Mouse (Mus musculus) forebrain, embryonic 15.5 days (tissue): Measurements from ENCODE around the gene Prom1. TPM values are rescaled to one million over a fixed set of nuclear protein-coding genes. Genes with fewer than 3 reads are reported as not detected.

Experiments
- ATAC-seq: fragments of 200-750 bp; cut with Nextera tagmentation; replicated peaks from 2 replicates; pipeline ENCODE4 v1.8.0; 2017; ENCODE audit warnings: mild to moderate bottlenecking, moderate TSS enrichment, moderate library complexity
- H3K27ac ChIP-seq: fragments of 300-500 bp; sonication (generic); replicated peaks from 2 replicates; pipeline ENCODE4 v1.5.1; 2015; ENCODE audit warnings: mild to moderate bottlenecking, inconsistent platforms
- H3K27me3 ChIP-seq: fragments of 300-500 bp; sonication (generic); 2 replicates; pipeline ENCODE4 v1.6.1; 2015; ENCODE audit warnings: inconsistent platforms
- H3K36me3 ChIP-seq: fragments of 300-500 bp; sonication (generic); 2 replicates; pipeline ENCODE4 v1.6.1; 2015; ENCODE audit warnings: mild to moderate bottlenecking, inconsistent platforms
- H3K4me1 ChIP-seq: fragments of 300-500 bp; sonication (generic); 2 replicates; pipeline ENCODE4 v1.6.1; 2015; ENCODE audit warnings: inconsistent platforms
- H3K4me2 ChIP-seq: fragments of 300-500 bp; sonication (generic); replicated peaks from 2 replicates; pipeline ENCODE4 v1.6.1; 2015; ENCODE audit warnings: mild to moderate bottlenecking, inconsistent platforms
- H3K4me3 ChIP-seq: fragments of 300-500 bp; sonication (generic); 2 replicates; pipeline ENCODE4 v1.5.1; 2015; ENCODE audit warnings: mild to moderate bottlenecking, inconsistent platforms
- H3K9ac ChIP-seq: fragments of 300-500 bp; sonication (generic); replicated peaks from 2 replicates; pipeline ENCODE4 v1.6.1; 2015; ENCODE audit warnings: mild to moderate bottlenecking, inconsistent platforms
- H3K9me3 ChIP-seq: fragments of 300-500 bp; sonication (generic); 2 replicates; pipeline ENCODE4 v1.6.1; 2016; ENCODE audit warnings: inconsistent platforms
- WGBS: fragments of 180-500 bp; shearing (Covaris S2); methylation state at CpG from one replicate; pipeline ENCODE4 v1.1.7; 2015; ENCODE audit warnings: mixed read lengths; 5-methylcytosine and 5-hydroxymethylcytosine counted together
- polyA plus RNA-seq: library from polyadenylated mRNA; unstranded; fragments of >200 nt; fragmentation: Nextera tagmentation; extraction: Ambion mirVana; gene quantifications from 2 replicates; pipeline ENCODE4 v1.2.1, GENCODE M21; 2015

Prom1 gene
- polyA plus RNA-seq, 1 experiment from 2014 or later, result 37.0 TPM

DNA sequence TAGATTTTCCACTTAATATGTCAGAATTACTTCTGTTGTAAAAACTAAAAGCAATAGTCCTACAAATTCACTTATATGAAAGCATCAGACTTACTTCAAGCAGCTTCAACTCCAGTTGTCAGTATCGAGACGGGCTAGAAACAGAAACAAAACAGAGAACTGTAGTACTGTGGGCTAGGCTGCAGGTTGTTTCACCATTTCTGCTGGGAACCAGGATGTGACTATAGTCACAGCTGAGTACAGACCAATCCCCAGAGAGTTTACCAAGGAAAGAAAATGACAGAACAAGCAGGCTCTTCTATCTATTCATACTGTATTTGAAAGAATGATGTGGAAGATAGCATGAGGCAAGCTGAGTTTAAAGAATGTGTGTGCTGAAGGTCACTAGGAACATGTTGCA is 106.9 kb downstream of the Prom1 start:
- Histone ChIP-seq H3K27ac (no peak overlapping the region), H3K4me3 (no peak overlapping the region), H3K9me3 (no peaks in the 10 kb centered on the region), H3K36me3 (no peaks in the 10 kb centered on the region), H3K27me3 (no peaks in the 10 kb centered on the region), H3K4me2 (no peak overlapping the region), H3K9ac (no peak overlapping the region), H3K4me1 (no peaks in the 10 kb centered on the region)
- 89% methylated on average over 2 of the region's 2 CpGs for WGBS
- no peak for ATAC-seq

DNA sequence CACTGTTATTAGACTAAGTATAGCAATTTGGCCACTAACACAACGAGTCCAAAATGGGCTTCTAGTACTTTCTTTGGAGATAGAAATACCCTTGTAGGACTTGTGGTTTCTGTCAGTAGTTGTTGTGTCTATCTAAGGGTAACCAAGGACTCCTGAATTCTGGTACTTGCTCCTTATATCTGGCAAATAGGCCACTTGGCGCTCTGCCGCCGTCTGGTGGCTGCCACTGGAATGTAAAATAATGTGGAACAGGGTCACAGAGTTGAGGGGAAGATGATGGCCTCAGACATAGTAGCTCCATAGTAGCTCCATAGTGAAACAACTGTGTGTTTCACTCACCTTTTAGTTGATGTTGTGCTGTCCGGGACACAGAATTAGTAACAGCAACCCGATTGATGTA is 111.5 kb downstream of the Prom1 start:
- Histone ChIP-seq H3K27ac (no peak overlapping the region), H3K36me3 (no peaks in the 10 kb centered on the region), H3K4me3 (no peak overlapping the region), H3K4me1 (no peaks in the 10 kb centered on the region), H3K4me2 (no peak overlapping the region), H3K9ac (no peak overlapping the region), H3K9me3 (no peaks in the 10 kb centered on the region), H3K27me3 (no peaks in the 10 kb centered on the region)
- WGBS, result 52% methylated on average over 6 of the region's 6 CpGs
- no peak for ATAC-seq

DNA sequence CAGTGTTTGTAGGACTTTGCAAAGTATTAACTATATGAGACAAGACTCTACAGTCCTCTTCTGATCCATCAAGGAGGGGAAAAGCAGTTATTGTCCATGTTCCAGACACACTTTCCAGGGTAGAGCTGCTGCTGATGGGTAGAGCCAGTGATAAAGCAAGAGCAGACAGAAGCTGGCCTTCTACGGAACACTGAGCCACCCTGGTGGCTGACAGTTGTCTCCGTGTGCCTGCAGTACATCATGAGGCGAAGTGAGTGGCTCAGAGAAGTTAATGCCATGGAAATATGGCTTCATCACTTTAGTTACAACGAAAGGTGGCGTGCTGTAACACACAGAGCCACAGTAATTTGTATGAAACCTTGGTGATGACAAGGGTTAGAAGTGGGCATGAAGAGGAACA is 112.8 kb downstream of the Prom1 start:
- no peak for ATAC-seq

DNA sequence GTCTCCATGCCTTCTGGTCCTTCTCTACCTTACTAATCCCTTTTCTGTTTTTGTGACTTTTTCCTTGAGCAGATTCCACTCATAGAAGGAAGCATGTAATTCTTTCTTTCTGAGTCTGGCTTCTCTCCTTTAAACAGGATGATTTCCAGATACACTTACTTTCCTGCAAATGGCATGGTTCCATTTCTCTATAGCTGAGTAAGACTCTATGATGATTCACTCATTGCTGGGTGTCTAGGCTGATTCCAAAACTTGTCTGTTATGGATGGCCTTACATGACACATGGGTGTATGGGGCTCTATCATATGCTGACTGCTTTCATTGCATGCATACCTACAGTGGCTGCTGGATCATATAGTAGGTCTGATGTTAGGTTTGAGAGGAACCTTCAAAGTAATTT is 115.6 kb downstream of the Prom1 start:
- Histone ChIP-seq H3K27me3 (no peaks in the 10 kb centered on the region), H3K9me3 (no peaks in the 10 kb centered on the region), H3K4me1 (no peaks in the 10 kb centered on the region), H3K36me3 (no peaks in the 10 kb centered on the region), H3K9ac (no peak overlapping the region), H3K27ac (no peak overlapping the region), H3K4me3 (no peak overlapping the region), H3K4me2 (no peak overlapping the region)
- no peak for ATAC-seq

More for the DNA sequence above, 112.8 kb downstream of the Prom1 start:
- Histone ChIP-seq H3K27ac (no peak overlapping the region), H3K27me3 (no peaks in the 10 kb centered on the region), H3K36me3 (no peaks in the 10 kb centered on the region), H3K9me3 (no peaks in the 10 kb centered on the region), H3K4me2 (no peak overlapping the region), H3K4me3 (no peak overlapping the region), H3K9ac (no peak overlapping the region), H3K4me1 (no peaks in the 10 kb centered on the region)
- WGBS, result 84% methylated on average over 5 of the region's 5 CpGs

DNA sequence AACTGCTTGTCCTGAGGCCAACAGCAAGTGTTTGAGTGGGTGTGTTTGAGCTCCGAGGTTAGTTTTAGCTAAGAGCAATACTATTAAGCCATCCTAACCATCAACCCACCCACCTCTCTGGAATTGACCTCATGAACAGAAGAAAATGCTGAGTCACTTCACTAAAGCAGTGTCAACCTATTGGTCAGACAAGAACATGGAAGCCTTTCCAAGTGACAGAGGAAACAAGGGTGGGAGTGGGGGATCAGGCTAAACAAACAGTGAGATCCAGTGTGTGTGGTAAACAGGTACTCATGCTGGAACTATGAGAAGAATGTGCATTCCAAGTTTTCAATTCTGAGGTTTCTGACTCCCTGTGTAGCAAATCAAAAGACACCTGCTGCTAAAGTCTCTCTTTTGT is 118.9 kb downstream of the Prom1 start:
- Histone ChIP-seq H3K27me3 (no peaks in the 10 kb centered on the region), H3K9ac (no peak overlapping the region), H3K4me3 (no peak overlapping the region), H3K36me3 (no peaks in the 10 kb centered on the region), H3K27ac (no peak overlapping the region), H3K9me3 (no peaks in the 10 kb centered on the region), H3K4me1 (no peaks in the 10 kb centered on the region), H3K4me2 (no peak overlapping the region)
- WGBS, result 18% methylated on average over 1 of the region's 1 CpGs
- no peak for ATAC-seq

- WGBS, result 48% methylated on average over 4 of the region's 4 CpGs
- H3K9ac ChIP-seq, result no peak within 1 kb of the TSS
- no peak within 1 kb of the TSS for H3K27ac ChIP-seq
- no peaks in the 10 kb centered on the region for H3K9me3 ChIP-seq
- no peak within 1 kb of the TSS for H3K4me3 ChIP-seq
- ATAC-seq, result no peak
- no peak within 1 kb of the TSS for H3K4me2 ChIP-seq
- no peaks in the 10 kb centered on the region for H3K4me1 ChIP-seq
- no peaks in the 10 kb centered on the region for H3K27me3 ChIP-seq
- H3K36me3 ChIP-seq, result no peaks in the 10 kb centered on the region
Measured at GRCm38 (mm10) chr5:43981620-43982019, 120.2 kb downstream of the Prom1 start, which contains the start of gene Fgfbp1. TSS of gene Fgfbp1 (minus strand) at chr5:43981779.

DNA sequence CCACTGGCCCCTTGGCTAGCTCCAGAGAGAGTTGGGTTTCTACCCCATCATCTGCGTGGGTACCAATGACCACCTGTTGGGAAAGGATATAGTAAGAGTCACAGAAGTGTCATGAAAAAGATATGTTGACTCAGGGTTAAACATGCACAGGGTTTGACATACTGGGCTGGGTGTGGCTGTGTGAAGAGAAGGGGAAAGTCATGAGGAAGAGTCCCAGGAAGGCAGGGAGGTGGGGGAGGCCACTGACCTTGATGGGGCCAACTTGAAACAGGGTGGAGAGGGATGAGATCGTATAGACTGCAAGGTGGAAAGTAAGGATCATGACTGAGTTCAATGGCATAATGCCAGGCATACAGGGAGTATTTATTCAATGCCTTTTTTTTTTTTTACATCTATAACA is 121.4 kb downstream of the Prom1 start:
- H3K4me1 ChIP-seq, result no peaks in the 10 kb centered on the region
- no peak overlapping the region for H3K4me2 ChIP-seq
- no peaks in the 10 kb centered on the region for H3K9me3 ChIP-seq
- 87% methylated on average over 2 of the region's 2 CpGs for WGBS
- H3K4me3 ChIP-seq, result no peak overlapping the region
- H3K36me3 ChIP-seq, result no peaks in the 10 kb centered on the region
- no peak overlapping the region for H3K27ac ChIP-seq
- H3K27me3 ChIP-seq, result no peaks in the 10 kb centered on the region
- H3K9ac ChIP-seq, result no peak overlapping the region
- ATAC-seq, result no peak

DNA sequence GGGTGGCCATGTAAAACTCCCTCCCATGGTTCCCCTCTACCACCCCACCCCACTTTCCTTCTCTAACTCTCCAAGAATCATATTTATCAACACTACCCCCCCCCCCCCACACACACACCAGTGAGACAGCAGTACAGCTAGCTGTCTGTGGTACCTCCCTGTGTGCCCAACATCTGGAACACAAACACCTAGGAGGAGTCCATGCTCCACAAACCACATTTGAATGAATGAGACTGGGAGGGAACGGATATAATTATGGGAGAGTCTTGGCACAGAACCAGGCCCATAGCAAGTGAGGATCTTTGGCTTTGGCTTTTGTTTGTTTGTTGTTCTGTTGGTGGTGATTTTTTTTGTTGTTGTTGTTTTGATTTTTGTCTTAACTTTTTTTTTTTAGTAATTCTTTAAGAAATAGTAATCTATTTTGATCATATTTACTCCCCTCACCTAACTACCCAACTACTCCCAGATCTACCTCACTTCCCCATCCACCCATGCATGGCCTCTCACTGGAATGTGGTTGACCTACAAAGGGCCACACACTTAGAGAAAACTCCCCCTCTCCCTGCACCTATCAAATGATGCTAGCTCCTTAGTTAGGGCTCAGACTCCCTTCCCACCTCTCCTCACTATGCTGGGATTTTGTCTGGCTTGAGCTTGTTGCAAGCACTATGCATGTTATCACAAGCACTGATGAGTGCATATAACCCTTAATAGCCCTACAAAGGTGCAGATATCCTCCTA is 124.8 kb downstream of the Prom1 start:
- H3K36me3 ChIP-seq, result no peaks in the 10 kb centered on the region
- no peak overlapping the region for H3K9ac ChIP-seq
- no peaks in the 10 kb centered on the region for H3K27me3 ChIP-seq
- 64% methylated on average over 1 of the region's 1 CpGs for WGBS
- H3K9me3 ChIP-seq, result no peaks in the 10 kb centered on the region
- H3K27ac ChIP-seq, result no peak overlapping the region
- no peak overlapping the region for H3K4me3 ChIP-seq
- H3K4me2 ChIP-seq, result no peak overlapping the region
- no peak for ATAC-seq
- no peaks in the 10 kb centered on the region for H3K4me1 ChIP-seq

DNA sequence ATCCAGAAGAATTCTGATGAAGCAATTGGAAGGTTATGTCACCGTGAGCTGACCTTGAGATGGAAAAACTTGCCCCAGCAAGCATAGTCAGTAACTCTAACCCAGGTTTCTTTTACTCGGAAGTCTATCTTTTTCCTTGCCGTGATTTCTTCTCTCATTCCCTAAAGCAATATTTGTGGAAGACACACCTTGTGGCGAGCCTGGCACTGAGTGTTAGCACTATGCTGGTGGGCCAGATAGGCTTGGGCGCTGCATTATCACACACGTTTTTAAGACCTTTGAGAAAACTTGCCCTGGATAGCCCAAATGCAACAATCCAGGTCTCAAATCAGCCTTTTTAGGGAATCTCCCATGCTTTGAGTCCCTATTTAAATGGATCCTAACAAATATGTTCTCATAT is 127.7 kb downstream of the Prom1 start:
- Histone ChIP-seq H3K4me1 (no peaks in the 10 kb centered on the region), H3K27ac (no peak overlapping the region), H3K9me3 (no peaks in the 10 kb centered on the region), H3K36me3 (no peaks in the 10 kb centered on the region), H3K9ac (no peak overlapping the region), H3K27me3 (no peaks in the 10 kb centered on the region), H3K4me3 (no peak overlapping the region), H3K4me2 (no peak overlapping the region)
- WGBS, result 89% methylated on average over 6 of the region's 6 CpGs
- no peak for ATAC-seq

- Histone ChIP-seq H3K4me1 (no peaks in the 10 kb centered on the region), H3K9ac (no peak overlapping the region), H3K27ac (no peak overlapping the region), H3K9me3 (no peaks in the 10 kb centered on the region), H3K4me3 (no peak overlapping the region), H3K4me2 (no peak overlapping the region), H3K36me3 (no peaks in the 10 kb centered on the region), H3K27me3 (no peaks in the 10 kb centered on the region)
- ATAC-seq, result no peak
- WGBS, result 81% methylated on average over 2 of the region's 2 CpGs
Measured at GRCm38 (mm10) chr5:43971156-43971555, 130.7 kb downstream of the Prom1 start.

DNA sequence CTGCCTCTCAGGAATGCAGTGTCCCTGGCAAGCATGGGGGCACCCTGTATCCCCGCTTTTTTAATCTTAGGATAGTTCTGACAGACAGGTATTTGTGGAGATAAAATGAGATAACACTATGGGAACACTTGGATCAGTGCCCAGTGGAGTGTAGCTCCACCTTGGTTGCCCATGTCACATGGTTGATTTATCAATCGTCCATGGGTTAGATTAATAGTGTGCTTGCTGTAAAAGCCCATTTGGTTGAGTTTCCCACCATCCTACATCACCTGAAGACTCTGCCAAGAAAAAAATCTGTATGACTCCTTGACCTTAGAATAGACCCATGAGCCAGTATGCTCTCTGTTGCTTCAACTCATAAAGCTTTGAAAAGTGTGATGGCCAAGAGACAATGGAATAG is 131.3 kb downstream of the Prom1 start:
- Histone ChIP-seq H3K27ac (no peak overlapping the region), H3K36me3 (no peaks in the 10 kb centered on the region), H3K9me3 (no peaks in the 10 kb centered on the region), H3K9ac (no peak overlapping the region), H3K4me2 (no peak overlapping the region), H3K4me3 (no peak overlapping the region), H3K4me1 (no peaks in the 10 kb centered on the region), H3K27me3 (no peaks in the 10 kb centered on the region)
- no peak for ATAC-seq
- WGBS, result 91% methylated on average over 2 of the region's 2 CpGs

GRCm38 (mm10) chr5:43968634-43969033 is 133.2 kb downstream of the Prom1 start:
- Histone ChIP-seq H3K4me1 (no peaks in the 10 kb centered on the region), H3K36me3 (no peaks in the 10 kb centered on the region), H3K27me3 (no peaks in the 10 kb centered on the region), H3K9ac (no peak overlapping the region), H3K4me3 (no peak overlapping the region), H3K4me2 (no peak overlapping the region), H3K9me3 (no peaks in the 10 kb centered on the region), H3K27ac (no peak overlapping the region)
- WGBS, result 64% methylated on average over 2 of the region's 2 CpGs
- ATAC-seq, result no peak

GRCm38 (mm10) chr5:43961056-43961455 is 140.8 kb downstream of the Prom1 start:
- no peak for ATAC-seq
- Histone ChIP-seq H3K27me3 (no peaks in the 10 kb centered on the region), H3K27ac (no peak overlapping the region)

More at GRCm38 (mm10) chr5:43961056-43961455, 140.8 kb downstream of the Prom1 start:
- Histone ChIP-seq H3K9me3 (no peaks in the 10 kb centered on the region), H3K4me3 (no peak overlapping the region), H3K4me1 (no peaks in the 10 kb centered on the region), H3K9ac (no peak overlapping the region), H3K36me3 (no peaks in the 10 kb centered on the region), H3K4me2 (no peak overlapping the region)
- 92% methylated on average over 3 of the region's 3 CpGs for WGBS
